Mouse (Mus musculus) heart, embryonic 16.5 days (tissue): ENCODE data around the gene Ccdc189. TPM values are rescaled to one million over a fixed set of nuclear protein-coding genes. Genes with fewer than 3 reads are reported as not detected.

ENCODE experiments used
- ATAC-seq: fragments of 200-750 bp; cut with Nextera tagmentation; replicated peaks from 2 replicates; pipeline ENCODE4 v1.8.0; 2017; ENCODE audit warnings: moderate number of reproducible peaks; ENCODE audit not compliant: insufficient read depth, low FRiP score; ENCODE audit errors: extremely low read depth
- H3K27ac ChIP-seq: fragments of 300-500 bp; sonication (generic); 2 replicates; pipeline ENCODE4 v1.5.1; 2014; ENCODE audit warnings: mild to moderate bottlenecking, low read length, control low read depth, moderate library complexity
- H3K27me3 ChIP-seq: fragments of 300-500 bp; sonication (generic); 2 replicates; pipeline ENCODE4 v1.6.1; 2014; ENCODE audit warnings: low read length, mixed read lengths; ENCODE audit not compliant: control insufficient read depth, insufficient read depth
- H3K36me3 ChIP-seq: fragments of 300-500 bp; sonication (generic); 2 replicates; pipeline ENCODE4 v1.6.1; 2014; ENCODE audit not compliant: control insufficient read depth, insufficient read depth
- H3K4me1 ChIP-seq: fragments of 300-500 bp; sonication (generic); 2 replicates; pipeline ENCODE4 v1.6.1; 2014; ENCODE audit warnings: low read length, mixed read lengths; ENCODE audit not compliant: control insufficient read depth, insufficient read depth
- H3K4me2 ChIP-seq: fragments of 300-500 bp; sonication (generic); 2 replicates; pipeline ENCODE4 v1.6.1; 2014; ENCODE audit warnings: low read depth, mild to moderate bottlenecking, control low read depth, low read length
- H3K4me3 ChIP-seq: fragments of 300-500 bp; sonication (generic); 2 replicates; pipeline ENCODE4 v1.5.1; 2014; ENCODE audit warnings: mild to moderate bottlenecking, control low read depth, low read length
- H3K9ac ChIP-seq: fragments of 300-500 bp; sonication (generic); 2 replicates; pipeline ENCODE4 v1.6.1; 2014; ENCODE audit warnings: low read length, control low read depth
- H3K9me3 ChIP-seq: fragments of 300-500 bp; sonication (generic); replicated peaks from 2 replicates; pipeline ENCODE4 v1.6.1; 2016; ENCODE audit warnings: low read length; ENCODE audit not compliant: control insufficient read depth
- WGBS: fragments of 180-500 bp; shearing (Covaris S2); extraction: QIAGEN DNeasy Blood & Tissue Kit; methylation state at CpG from one replicate; pipeline ENCODE4 v1.1.7; 2014; 5-methylcytosine and 5-hydroxymethylcytosine counted together
- polyA plus RNA-seq: library from polyadenylated mRNA; unstranded; fragments of >200 nt; fragmentation: Nextera tagmentation; extraction: Ambion mirVana; gene quantifications from 2 replicates; pipeline ENCODE4 v1.2.1, GENCODE M21; 2015

Ccdc189 gene
- polyA plus RNA-seq, 1 experiment from 2014 or later, result 14.0 TPM

- Histone ChIP-seq H3K36me3 (peaks cover 52% of the 10 kb centered on the region), H3K9me3 (no peaks in the 10 kb centered on the region), H3K4me3 (no peak overlapping the region), H3K9ac (no peak overlapping the region), H3K27me3 (no peaks in the 10 kb centered on the region), H3K4me1 (no peaks in the 10 kb centered on the region), H3K4me2 (no peak overlapping the region), H3K27ac (no peak overlapping the region)
- 86% methylated on average over 2 of the region's 2 CpGs for WGBS
- no peak for ATAC-seq
These were observed 14.5 kb upstream of the Ccdc189 start for GRCm38 (mm10) chr7:127602903-127603302.

- Histone ChIP-seq H3K27ac (no peak overlapping the region), H3K9ac (no peak overlapping the region), H3K9me3 (no peaks in the 10 kb centered on the region), H3K36me3 (peaks cover 57% of the 10 kb centered on the region), H3K4me2 (no peak overlapping the region), H3K4me3 (no peak overlapping the region), H3K27me3 (no peaks in the 10 kb centered on the region), H3K4me1 (no peaks in the 10 kb centered on the region)
- 81% methylated on average over 4 of the region's 4 CpGs for WGBS
- no peak for ATAC-seq
These were observed 13.3 kb upstream of the Ccdc189 start for GRCm38 (mm10) chr7:127601735-127602134.

- H3K4me2 ChIP-seq, result no peak overlapping the region
- 94% methylated on average over 7 of the region's 7 CpGs for WGBS
- no peaks in the 10 kb centered on the region for H3K4me1 ChIP-seq
- no peak overlapping the region for H3K9ac ChIP-seq
- H3K4me3 ChIP-seq, result no peak overlapping the region
- H3K36me3 ChIP-seq, result peaks cover 68% of the 10 kb centered on the region
- no peaks in the 10 kb centered on the region for H3K9me3 ChIP-seq
- H3K27me3 ChIP-seq, result no peaks in the 10 kb centered on the region
- ATAC-seq, result no peak
- no peak overlapping the region for H3K27ac ChIP-seq
These were observed 12.2 kb upstream of the Ccdc189 start for GRCm38 (mm10) chr7:127600612-127601011.

GRCm38 (mm10) chr7:127596747-127597146 is 8.4 kb upstream of the Ccdc189 start:
- no peak overlapping the region for H3K27ac ChIP-seq
- no peak overlapping the region for H3K9ac ChIP-seq
- no peaks in the 10 kb centered on the region for H3K9me3 ChIP-seq
- H3K4me3 ChIP-seq, result no peak overlapping the region
- no peaks in the 10 kb centered on the region for H3K4me1 ChIP-seq
- H3K27me3 ChIP-seq, result no peaks in the 10 kb centered on the region
- ATAC-seq, result no peak
- peaks cover 90% of the 10 kb centered on the region for H3K36me3 ChIP-seq
- no peak overlapping the region for H3K4me2 ChIP-seq
- WGBS, result 94% methylated on average over 17 of the region's 17 CpGs

GRCm38 (mm10) chr7:127592575-127592974 is 4.2 kb upstream of the Ccdc189 start:
- H3K9ac ChIP-seq, result no peak overlapping the region

GRCm38 (mm10) chr7:127591108-127591507 is 2.7 kb upstream of the Ccdc189 start:
- H3K9ac ChIP-seq, result no peak overlapping the region
- peaks cover 55% of the 10 kb centered on the region for H3K36me3 ChIP-seq
- no peak for ATAC-seq
- H3K4me3 ChIP-seq, result 0 out of 2 replicates have a peak overlapping the region, but pooled peaks have one; percentile 10
- no peaks in the 10 kb centered on the region for H3K9me3 ChIP-seq
- peaks cover 21% of the 10 kb centered on the region for H3K4me1 ChIP-seq
- 67% methylated on average over 10 of the region's 10 CpGs for WGBS
- no peak overlapping the region for H3K27ac ChIP-seq
- no peaks in the 10 kb centered on the region for H3K27me3 ChIP-seq
- 0 out of 2 replicates have a peak overlapping the region, but pooled peaks have one; percentile 7 for H3K4me2 ChIP-seq

More at GRCm38 (mm10) chr7:127592575-127592974, 4.2 kb upstream of the Ccdc189 start:
- H3K4me2 ChIP-seq, result no peak overlapping the region
- H3K9me3 ChIP-seq, result no peaks in the 10 kb centered on the region
- H3K4me1 ChIP-seq, result peaks cover 16% of the 10 kb centered on the region
- no peak overlapping the region for H3K4me3 ChIP-seq
- peaks cover 69% of the 10 kb centered on the region for H3K36me3 ChIP-seq
- no peak overlapping the region for H3K27ac ChIP-seq
- no peak for ATAC-seq
- no peaks in the 10 kb centered on the region for H3K27me3 ChIP-seq
- WGBS, result 87% methylated on average over 14 of the region's 14 CpGs

- H3K36me3 ChIP-seq, result peaks cover 41% of the 10 kb centered on the region
- ATAC-seq, result no peak
These were observed 1.2 kb upstream of the Ccdc189 start for GRCm38 (mm10) chr7:127589637-127590036.

GRCm38 (mm10) chr7:127588901-127589300 is 506 bp upstream of the Ccdc189 start:
- Histone ChIP-seq H3K4me2 (peak overlapping the region; percentile 78), H3K27me3 (no peaks in the 10 kb centered on the region), H3K4me3 (peak overlapping the region; percentile 79), H3K27ac (peak overlapping the region; percentile 54; the same call in 1 of the 2 replicates), H3K4me1 (peaks cover 21% of the 10 kb centered on the region), H3K9me3 (no peaks in the 10 kb centered on the region), H3K9ac (peak overlapping the region; percentile 85), H3K36me3 (peaks cover 34% of the 10 kb centered on the region)
- ATAC-seq, result 0 out of 2 replicates have a peak, but pooled peaks have one; percentile 0
- 4% methylated on average over 29 of the region's 29 CpGs for WGBS

More at GRCm38 (mm10) chr7:127589637-127590036, 1.2 kb upstream of the Ccdc189 start:
- 89% methylated on average over 9 of the region's 9 CpGs for WGBS
- Histone ChIP-seq H3K27ac (no peak overlapping the region), H3K4me3 (peak overlapping the region; percentile 79; the same call in 1 of the 2 replicates), H3K9me3 (no peaks in the 10 kb centered on the region), H3K27me3 (no peaks in the 10 kb centered on the region), H3K4me1 (peaks cover 21% of the 10 kb centered on the region), H3K9ac (no peak overlapping the region), H3K4me2 (peak overlapping the region; percentile 78)

GRCm38 (mm10) chr7:127587196-127587595 is 1.2 kb downstream of the Ccdc189 start:
- 60% methylated on average over 5 of the region's 5 CpGs for WGBS
- no peaks in the 10 kb centered on the region for H3K9me3 ChIP-seq
- peak overlapping the region; percentile 79 for H3K4me3 ChIP-seq
- peaks cover 35% of the 10 kb centered on the region for H3K36me3 ChIP-seq
- H3K9ac ChIP-seq, result peak overlapping the region; percentile 75
- H3K27me3 ChIP-seq, result no peaks in the 10 kb centered on the region
- peak overlapping the region; percentile 96 for H3K4me2 ChIP-seq
- H3K4me1 ChIP-seq, result peaks cover 21% of the 10 kb centered on the region
- peak overlapping the region; percentile 82; the same call in 1 of the 2 replicates for H3K27ac ChIP-seq
- ATAC-seq, result no peak
